Mouse (Mus musculus) brown adipose tissue, adult 24 weeks (tissue): ENCODE data around the gene Gm20388. TPM values are rescaled to one million over a fixed set of nuclear protein-coding genes. Genes with fewer than 3 reads are reported as not detected.
"Not testable (repeated sequence)": the region's sequence is repeated elsewhere in the genome, so short reads cannot be mapped to it uniquely, and the experiment has no call there.

Experiments
- H3K27ac ChIP-seq: fragments of 200-500 bp; replicated peaks from 2 replicates; pipeline ENCODE4 v1.5.1; 2012; ENCODE audit warnings: low read depth, mild to moderate bottlenecking, low read length
- H3K4me1 ChIP-seq: fragments of 200-500 bp; 2 replicates; pipeline ENCODE4 v1.6.1; 2012; ENCODE audit warnings: low read length, mixed read lengths; ENCODE audit not compliant: control insufficient read depth, insufficient read depth, insufficient read length
- H3K4me3 ChIP-seq: fragments of 200-500 bp; 2 replicates; pipeline ENCODE4 v1.5.1; 2012; ENCODE audit warnings: low read depth, mild to moderate bottlenecking, low read length, moderate library complexity; ENCODE audit not compliant: insufficient read depth
- polyA plus RNA-seq: library from polyadenylated mRNA; stranded (reverse); fragments of >200 nt; gene quantifications from 2 replicates; pipeline ENCODE4 v1.2.4, GENCODE M21; 2012; ENCODE audit not compliant: missing spikeins, insufficient read depth, insufficient read length

Gm20388 gene
- polyA plus RNA-seq, 1 experiment, result 44.7 TPM

- no peak overlapping the region for H3K4me3 ChIP-seq
- H3K27ac ChIP-seq, result no peak overlapping the region
Observed at GRCm38 (mm10) chr8:120675718-120676117, 765.1 kb downstream of the Gm20388 start.

GRCm38 (mm10) chr8:120678447-120678846 is 767.8 kb downstream of the Gm20388 start:
- Histone ChIP-seq H3K27ac (no peak overlapping the region), H3K4me1 (no peaks in the 10 kb centered on the region), H3K4me3 (no peak overlapping the region)

More at GRCm38 (mm10) chr8:120675718-120676117, 765.1 kb downstream of the Gm20388 start:
- no peaks in the 10 kb centered on the region for H3K4me1 ChIP-seq

GRCm38 (mm10) chr8:120679629-120680387 is 769.2 kb downstream of the Gm20388 start:
- Histone ChIP-seq H3K27ac (no peak overlapping the region), H3K4me3 (no peak overlapping the region), H3K4me1 (no peaks in the 10 kb centered on the region)

GRCm38 (mm10) chr8:120680405-120680804 is 769.8 kb downstream of the Gm20388 start:
- not testable (repeated sequence) for H3K27ac ChIP-seq, H3K4me1 ChIP-seq, H3K4me3 ChIP-seq

GRCm38 (mm10) chr8:120681113-120681512 is 770.5 kb downstream of the Gm20388 start:
- H3K4me1 ChIP-seq, result no peaks in the 10 kb centered on the region
- H3K4me3 ChIP-seq, result no peak overlapping the region
- no peak overlapping the region for H3K27ac ChIP-seq

GRCm38 (mm10) chr8:120683602-120684001 is 773.0 kb downstream of the Gm20388 start:
- Histone ChIP-seq H3K4me3 (no peak overlapping the region), H3K4me1 (no peaks in the 10 kb centered on the region), H3K27ac (no peak overlapping the region)

GRCm38 (mm10) chr8:120684082-120684481 is 773.4 kb downstream of the Gm20388 start:
- Histone ChIP-seq H3K27ac (no peak overlapping the region), H3K4me3 (no peak overlapping the region), H3K4me1 (no peaks in the 10 kb centered on the region)

- peak overlapping the region; percentile 17; the same call in 1 of the 2 replicates for H3K4me3 ChIP-seq
- H3K27ac ChIP-seq, result peak overlapping the region; percentile 68
- no peaks in the 10 kb centered on the region for H3K4me1 ChIP-seq
Observed at GRCm38 (mm10) chr8:120685097-120685496, 774.5 kb downstream of the Gm20388 start.

GRCm38 (mm10) chr8:120685591-120685990 is 775.0 kb downstream of the Gm20388 start:
- Histone ChIP-seq H3K27ac (peak overlapping the region; percentile 68), H3K4me3 (peak overlapping the region; percentile 17; the same call in 1 of the 2 replicates), H3K4me1 (no peaks in the 10 kb centered on the region)

- H3K4me1 ChIP-seq, result no peaks in the 10 kb centered on the region
- H3K27ac ChIP-seq, result peak overlapping the region; percentile 68
- H3K4me3 ChIP-seq, result no peak overlapping the region
Observed at GRCm38 (mm10) chr8:120686051-120686450, 775.4 kb downstream of the Gm20388 start.

- Histone ChIP-seq H3K27ac (peak overlapping the region; percentile 26; the same call in 1 of the 2 replicates), H3K4me1 (no peaks in the 10 kb centered on the region), H3K4me3 (no peak overlapping the region)
Observed at GRCm38 (mm10) chr8:120686576-120686975, 775.9 kb downstream of the Gm20388 start.

GRCm38 (mm10) chr8:120687786-120688185 is 777.1 kb downstream of the Gm20388 start:
- Histone ChIP-seq H3K4me1 (no peaks in the 10 kb centered on the region), H3K4me3 (no peak overlapping the region), H3K27ac (no peak overlapping the region)

- H3K4me3 ChIP-seq, result no peak overlapping the region
- H3K27ac ChIP-seq, result no peak overlapping the region
- no peaks in the 10 kb centered on the region for H3K4me1 ChIP-seq
Observed at GRCm38 (mm10) chr8:120688511-120688910, 777.9 kb downstream of the Gm20388 start.

- H3K27ac ChIP-seq, result no peak overlapping the region
- H3K4me3 ChIP-seq, result no peak overlapping the region
- peaks cover 10% of the 10 kb centered on the region; the same call in 1 of the 2 replicates for H3K4me1 ChIP-seq
Observed at GRCm38 (mm10) chr8:120692934-120693333, 782.3 kb downstream of the Gm20388 start.

GRCm38 (mm10) chr8:120693861-120694493 is 783.3 kb downstream of the Gm20388 start:
- Histone ChIP-seq H3K4me3 (no peak overlapping the region), H3K27ac (no peak overlapping the region), H3K4me1 (peaks cover 13% of the 10 kb centered on the region; the same call in 1 of the 2 replicates)
